Mouse (Mus musculus) lung, embryonic 16.5 days (tissue): ENCODE data around the gene Hpcal1. TPM values are rescaled to one million over a fixed set of nuclear protein-coding genes. Genes with fewer than 3 reads are reported as not detected.

Experiments used
- ATAC-seq: fragments of 200-750 bp; cut with Nextera tagmentation; 2 replicates; pipeline ENCODE4 v1.8.0; 2017; ENCODE audit warnings: low read depth, mild to moderate bottlenecking, moderate library complexity
- H3K27ac ChIP-seq: fragments of 300-500 bp; sonication (generic); 2 replicates; pipeline ENCODE4 v1.5.1; 2014; ENCODE audit warnings: mild to moderate bottlenecking, control low read depth, low read length
- H3K27me3 ChIP-seq: fragments of 300-500 bp; sonication (generic); 2 replicates; pipeline ENCODE4 v1.6.1; 2014; ENCODE audit warnings: low read depth, low read length, mixed read lengths; ENCODE audit not compliant: control insufficient read depth, insufficient read depth
- H3K36me3 ChIP-seq: fragments of 300-500 bp; sonication (generic); 2 replicates; pipeline ENCODE4 v1.6.1; 2014; ENCODE audit warnings: low read length; ENCODE audit not compliant: control insufficient read depth, insufficient read depth
- H3K4me1 ChIP-seq: fragments of 300-500 bp; sonication (generic); replicated peaks from 2 replicates; pipeline ENCODE4 v1.6.1; 2014; ENCODE audit warnings: low read length, mixed read lengths; ENCODE audit not compliant: control insufficient read depth, insufficient read depth
- H3K4me2 ChIP-seq: fragments of 300-500 bp; sonication (generic); 2 replicates; pipeline ENCODE4 v1.6.1; 2014; ENCODE audit warnings: low read depth, low read length, control low read depth
- H3K4me3 ChIP-seq: fragments of 300-500 bp; sonication (generic); 2 replicates; pipeline ENCODE4 v1.5.1; 2014; ENCODE audit warnings: mild to moderate bottlenecking, low read length, control low read depth
- H3K9ac ChIP-seq: fragments of 300-500 bp; sonication (generic); 2 replicates; pipeline ENCODE4 v1.6.1; 2014; ENCODE audit warnings: low read length, control low read depth
- H3K9me3 ChIP-seq: fragments of 300-500 bp; sonication (generic); 2 replicates; pipeline ENCODE4 v1.6.1; 2016; ENCODE audit warnings: low read length; ENCODE audit not compliant: control insufficient read depth
- WGBS: fragments of 180-500 bp; shearing (Covaris S2); extraction: QIAGEN DNeasy Blood & Tissue Kit; methylation state at CpG from one replicate; pipeline ENCODE4 v1.1.7; 2014; 5-methylcytosine and 5-hydroxymethylcytosine counted together
- polyA plus RNA-seq: library from polyadenylated mRNA; unstranded; fragments of >200 nt; fragmentation: Nextera tagmentation; extraction: Ambion mirVana; gene quantifications from 2 replicates; pipeline ENCODE4 v1.2.1, GENCODE M21; 2015

Gene Hpcal1
- polyA plus RNA-seq, 1 experiment from 2014 or later, result 94.5 TPM

DNA sequence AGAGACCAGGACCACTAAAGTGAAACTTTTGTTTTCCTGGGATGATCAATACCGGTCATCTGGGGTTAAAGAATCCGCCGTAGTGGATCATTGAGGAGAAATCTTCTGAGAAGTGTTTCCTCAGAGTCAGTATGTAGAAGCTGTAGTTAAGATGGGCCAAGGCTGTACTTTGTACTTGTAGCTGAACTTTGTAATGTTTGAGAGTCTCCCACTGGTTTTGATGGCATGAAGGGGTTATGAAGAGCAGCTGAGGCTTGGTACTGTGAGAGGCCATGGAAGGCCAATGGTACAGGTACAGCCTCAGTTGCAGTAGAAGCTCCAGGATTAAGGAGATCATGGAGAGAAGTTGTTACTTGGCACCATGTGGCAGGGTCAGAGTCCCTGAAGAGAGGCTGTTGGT, 13.2 kb downstream of the Hpcal1 start:
- WGBS, result 99% methylated on average over 3 of the region's 3 CpGs
- Histone ChIP-seq H3K9me3 (no peaks in the 10 kb centered on the region), H3K9ac (no peak overlapping the region), H3K4me1 (peaks cover 32% of the 10 kb centered on the region), H3K27me3 (no peaks in the 10 kb centered on the region), H3K4me2 (no peak overlapping the region), H3K4me3 (no peak overlapping the region), H3K27ac (no peak overlapping the region), H3K36me3 (no peaks in the 10 kb centered on the region)
- ATAC-seq, result no peak

DNA sequence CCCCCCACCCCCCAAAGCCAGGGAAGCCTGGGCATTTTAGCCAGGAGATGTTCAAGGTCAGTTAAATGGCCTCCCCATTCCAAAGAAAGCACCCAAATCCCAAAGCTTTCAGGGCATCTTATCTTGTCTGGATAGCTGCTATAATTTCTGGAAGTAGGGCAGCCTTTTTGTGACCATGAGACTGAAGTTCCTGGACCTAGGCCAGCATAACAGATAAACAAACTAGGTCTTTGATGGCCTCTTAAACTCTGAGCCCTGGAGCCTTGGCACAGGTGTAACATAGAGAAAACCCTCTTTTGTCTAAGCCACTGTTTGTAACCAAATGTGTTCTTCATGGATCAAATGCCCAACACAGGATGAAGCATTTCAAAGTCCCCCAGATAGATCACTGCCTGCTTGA, 16.8 kb downstream of the Hpcal1 start:
- H3K27me3 ChIP-seq, result no peaks in the 10 kb centered on the region
- H3K4me3 ChIP-seq, result no peak overlapping the region
- no peaks in the 10 kb centered on the region for H3K36me3 ChIP-seq
- H3K9ac ChIP-seq, result no peak overlapping the region
- H3K4me1 ChIP-seq, result peaks cover 26% of the 10 kb centered on the region
- no peak overlapping the region for H3K27ac ChIP-seq
- no peak for ATAC-seq
- H3K4me2 ChIP-seq, result no peak overlapping the region
- no peaks in the 10 kb centered on the region for H3K9me3 ChIP-seq

- Histone ChIP-seq H3K4me2 (no peak overlapping the region), H3K9ac (no peak overlapping the region), H3K27me3 (no peaks in the 10 kb centered on the region), H3K36me3 (no peaks in the 10 kb centered on the region), H3K27ac (no peak overlapping the region; the same call in 1 of the 2 replicates), H3K4me1 (peaks cover 26% of the 10 kb centered on the region), H3K9me3 (no peaks in the 10 kb centered on the region), H3K4me3 (no peak overlapping the region)
- ATAC-seq, result no peak
- WGBS, result 37% methylated on average over 4 of the region's 4 CpGs
Measured at GRCm38 (mm10) chr12:17709451-17709850, 18.8 kb downstream of the Hpcal1 start.

GRCm38 (mm10) chr12:17709926-17710746, 19.5 kb downstream of the Hpcal1 start:
- Histone ChIP-seq H3K9me3 (no peaks in the 10 kb centered on the region), H3K27ac (peak overlapping the region; percentile 55), H3K4me2 (peak overlapping the region; percentile 7; the same call in 1 of the 2 replicates), H3K4me1 (peaks cover 26% of the 10 kb centered on the region), H3K36me3 (no peaks in the 10 kb centered on the region), H3K9ac (no peak overlapping the region), H3K4me3 (no peak overlapping the region), H3K27me3 (no peaks in the 10 kb centered on the region)
- ATAC-seq, result peak; percentile 53
- WGBS, result 35% methylated on average over 17 of the region's 17 CpGs

- Histone ChIP-seq H3K4me1 (peaks cover 26% of the 10 kb centered on the region), H3K27ac (peak overlapping the region; percentile 55; the same call in 1 of the 2 replicates), H3K9me3 (no peaks in the 10 kb centered on the region), H3K27me3 (no peaks in the 10 kb centered on the region), H3K36me3 (no peaks in the 10 kb centered on the region), H3K9ac (no peak overlapping the region), H3K4me3 (no peak overlapping the region), H3K4me2 (peak overlapping the region; percentile 7; the same call in 1 of the 2 replicates)
- peak; percentile 29 for ATAC-seq
- 17% methylated on average over 3 of the region's 3 CpGs for WGBS
Measured at GRCm38 (mm10) chr12:17710747-17711092, 20.1 kb downstream of the Hpcal1 start.

- no peak overlapping the region for H3K4me3 ChIP-seq
- H3K27ac ChIP-seq, result no peak overlapping the region
- WGBS, result 42% methylated on average over 6 of the region's 6 CpGs
- 0 out of 2 replicates have a peak, but pooled peaks have one; percentile 23 for ATAC-seq
- H3K4me1 ChIP-seq, result peaks cover 26% of the 10 kb centered on the region
- no peaks in the 10 kb centered on the region for H3K27me3 ChIP-seq
- H3K36me3 ChIP-seq, result no peaks in the 10 kb centered on the region
- no peak overlapping the region for H3K9ac ChIP-seq
- no peaks in the 10 kb centered on the region for H3K9me3 ChIP-seq
- H3K4me2 ChIP-seq, result no peak overlapping the region
Measured at GRCm38 (mm10) chr12:17711731-17712388, 21.2 kb downstream of the Hpcal1 start.

DNA sequence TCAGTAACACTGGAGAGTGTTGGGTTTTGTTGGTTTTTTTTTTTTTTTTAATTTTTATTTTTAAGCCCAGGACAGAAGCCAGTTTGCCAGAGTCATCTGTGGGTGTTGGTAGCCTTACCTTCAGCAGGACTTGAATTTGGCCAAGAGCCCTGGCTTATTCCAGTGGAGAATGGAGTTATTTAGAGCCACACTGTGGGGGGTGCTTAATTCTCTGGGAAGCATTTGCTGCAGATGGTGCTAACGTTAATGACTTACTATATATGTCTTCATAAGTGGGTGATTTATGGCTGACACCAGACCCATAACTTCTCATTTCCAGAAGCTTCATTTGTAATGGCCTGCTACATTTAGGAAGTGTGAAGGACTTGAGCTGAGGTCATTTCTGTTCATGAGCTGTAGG, 21.9 kb downstream of the Hpcal1 start:
- H3K9ac ChIP-seq, result no peak overlapping the region
- H3K27me3 ChIP-seq, result no peaks in the 10 kb centered on the region
- ATAC-seq, result no peak
- H3K36me3 ChIP-seq, result no peaks in the 10 kb centered on the region
- WGBS, result 50% methylated on average over 1 of the region's 1 CpGs
- H3K27ac ChIP-seq, result no peak overlapping the region
- H3K9me3 ChIP-seq, result no peaks in the 10 kb centered on the region
- no peak overlapping the region for H3K4me2 ChIP-seq
- peaks cover 26% of the 10 kb centered on the region for H3K4me1 ChIP-seq
- H3K4me3 ChIP-seq, result no peak overlapping the region

DNA sequence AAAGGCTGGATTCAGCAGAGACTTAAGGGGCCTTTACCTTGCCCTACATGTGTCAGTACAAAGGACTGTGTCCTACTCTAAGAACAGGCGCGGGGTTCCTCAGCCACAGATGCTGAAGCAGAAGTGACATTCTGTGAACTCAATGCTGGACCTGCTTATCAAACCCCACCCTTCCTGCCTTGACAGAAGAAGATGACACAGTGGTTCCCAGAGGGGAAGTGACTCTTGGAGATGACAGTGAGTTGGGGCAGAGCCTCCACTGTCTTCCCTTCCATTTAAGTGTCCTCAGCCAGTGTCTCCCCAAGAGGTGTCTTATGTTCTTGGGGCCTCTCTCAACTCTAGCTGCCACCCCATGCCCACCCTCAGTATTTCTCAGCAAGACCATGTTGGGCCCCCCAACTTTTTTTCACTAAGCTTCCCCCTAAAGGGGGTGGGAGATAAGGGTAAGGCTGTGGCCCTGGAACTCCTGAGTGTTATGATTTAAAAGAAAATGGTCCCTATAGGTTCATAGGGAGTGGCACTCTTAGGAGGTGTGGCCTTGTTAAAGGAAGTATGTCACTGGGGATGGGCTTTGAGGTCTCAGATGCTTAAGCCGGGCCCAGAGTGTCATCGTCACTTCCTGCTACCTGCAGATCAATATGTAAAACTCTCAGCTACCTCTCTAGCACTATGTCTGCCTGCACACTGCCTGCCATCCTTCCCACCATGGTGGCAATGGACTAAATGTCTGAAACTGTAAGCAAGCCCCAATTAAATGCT, 25.2 kb downstream of the Hpcal1 start:
- Histone ChIP-seq H3K27me3 (no peaks in the 10 kb centered on the region), H3K4me3 (no peak overlapping the region), H3K4me1 (peaks cover 8% of the 10 kb centered on the region), H3K27ac (no peak overlapping the region), H3K9ac (no peak overlapping the region), H3K9me3 (no peaks in the 10 kb centered on the region), H3K4me2 (no peak overlapping the region), H3K36me3 (no peaks in the 10 kb centered on the region)
- WGBS, result 92% methylated on average over 4 of the region's 4 CpGs
- ATAC-seq, result no peak

DNA sequence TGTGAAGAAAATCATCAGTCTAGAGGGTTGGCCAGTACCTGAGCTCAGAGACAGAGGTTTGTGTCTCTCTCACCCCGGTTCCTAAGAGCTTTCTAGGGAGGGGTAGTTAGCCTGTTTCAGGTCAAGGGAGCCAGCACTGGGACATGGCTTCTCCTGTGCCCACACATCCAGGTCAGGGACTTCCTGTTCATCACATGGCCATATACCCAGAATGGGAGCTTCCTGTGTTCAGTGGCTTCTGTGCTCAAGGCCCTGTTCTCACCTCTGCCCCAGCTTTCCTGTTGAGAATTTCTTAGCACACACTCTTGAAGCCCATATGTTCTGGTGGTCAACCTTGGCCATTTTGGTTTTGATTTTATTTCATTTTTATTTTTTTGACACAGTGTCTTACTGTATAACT, 26.6 kb downstream of the Hpcal1 start:
- Histone ChIP-seq H3K4me2 (no peak overlapping the region), H3K27ac (no peak overlapping the region), H3K9me3 (no peaks in the 10 kb centered on the region), H3K9ac (no peak overlapping the region), H3K27me3 (no peaks in the 10 kb centered on the region), H3K4me1 (no peaks in the 10 kb centered on the region; the same call in 1 of the 2 replicates), H3K4me3 (no peak overlapping the region), H3K36me3 (no peaks in the 10 kb centered on the region)
- 95% methylated on average over 1 of the region's 1 CpGs for WGBS
- ATAC-seq, result no peak
